Mouse (Mus musculus) megakaryocyte, embryonic 14.5 days (primary cell): Measurements from ENCODE around the gene Ptafr.

ENCODE experiments used
- FLI1 ChIP-seq: IDR thresholded peaks from 2 replicates; pipeline ENCODE4 v1.6.1; 2012; ENCODE audit warnings: low read length, inconsistent platforms, mixed read lengths
- GATA1 ChIP-seq: IDR thresholded peaks from 3 replicates; pipeline ENCODE4 v1.6.1; 2012; ENCODE audit warnings: mixed read lengths, low read length, inconsistent platforms, borderline replicate concordance

DNA sequence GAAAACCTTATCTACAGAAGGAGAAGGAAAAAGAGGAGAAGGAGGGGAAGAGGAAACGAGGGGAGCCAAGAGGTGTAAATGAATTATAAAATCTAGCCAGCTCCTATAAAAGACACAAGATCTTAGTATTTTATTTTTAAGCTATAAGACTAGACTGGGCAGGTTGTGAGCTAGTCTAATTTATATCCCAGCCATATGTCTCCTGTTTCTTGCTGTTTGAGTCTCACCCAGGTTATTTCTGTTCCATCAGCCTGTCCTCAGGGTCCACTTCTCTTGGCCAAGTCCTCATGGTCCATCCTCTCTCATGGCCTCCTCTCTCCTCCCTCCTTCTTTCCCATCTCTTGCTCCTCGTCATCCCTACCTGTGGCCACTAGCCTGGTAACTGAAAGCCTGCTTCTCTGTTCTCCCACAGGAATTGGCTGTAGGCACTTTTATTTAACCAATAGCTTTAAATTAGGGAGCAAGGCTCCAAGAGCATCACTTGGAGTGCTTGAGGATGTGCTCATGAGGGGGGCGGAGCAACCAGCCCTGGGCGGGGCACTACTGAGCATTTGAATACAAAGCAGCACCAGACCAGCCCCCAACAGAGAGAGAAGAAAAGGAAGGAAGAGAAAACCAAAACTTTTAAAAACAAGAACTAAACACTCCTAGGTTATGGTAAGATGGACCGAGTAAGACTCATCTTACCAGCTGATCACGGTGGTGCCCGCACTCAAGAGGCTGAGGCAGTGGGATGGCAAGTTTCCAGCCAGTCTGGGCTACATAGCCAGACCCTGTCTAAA, 57.6 kb downstream of the Ptafr start:
- TF ChIP-seq GATA1 (no peak), FLI1 (no peak)
